Mouse (Mus musculus): ENCODE measurements around the gene Sox5. TPM values are rescaled to one million over a fixed set of nuclear protein-coding genes. Genes with fewer than 3 reads are reported as not detected.

Sox5 gene
- polyA plus RNA-seq, 1 experiment from 2014 or later = 27.0 TPM

DNA sequence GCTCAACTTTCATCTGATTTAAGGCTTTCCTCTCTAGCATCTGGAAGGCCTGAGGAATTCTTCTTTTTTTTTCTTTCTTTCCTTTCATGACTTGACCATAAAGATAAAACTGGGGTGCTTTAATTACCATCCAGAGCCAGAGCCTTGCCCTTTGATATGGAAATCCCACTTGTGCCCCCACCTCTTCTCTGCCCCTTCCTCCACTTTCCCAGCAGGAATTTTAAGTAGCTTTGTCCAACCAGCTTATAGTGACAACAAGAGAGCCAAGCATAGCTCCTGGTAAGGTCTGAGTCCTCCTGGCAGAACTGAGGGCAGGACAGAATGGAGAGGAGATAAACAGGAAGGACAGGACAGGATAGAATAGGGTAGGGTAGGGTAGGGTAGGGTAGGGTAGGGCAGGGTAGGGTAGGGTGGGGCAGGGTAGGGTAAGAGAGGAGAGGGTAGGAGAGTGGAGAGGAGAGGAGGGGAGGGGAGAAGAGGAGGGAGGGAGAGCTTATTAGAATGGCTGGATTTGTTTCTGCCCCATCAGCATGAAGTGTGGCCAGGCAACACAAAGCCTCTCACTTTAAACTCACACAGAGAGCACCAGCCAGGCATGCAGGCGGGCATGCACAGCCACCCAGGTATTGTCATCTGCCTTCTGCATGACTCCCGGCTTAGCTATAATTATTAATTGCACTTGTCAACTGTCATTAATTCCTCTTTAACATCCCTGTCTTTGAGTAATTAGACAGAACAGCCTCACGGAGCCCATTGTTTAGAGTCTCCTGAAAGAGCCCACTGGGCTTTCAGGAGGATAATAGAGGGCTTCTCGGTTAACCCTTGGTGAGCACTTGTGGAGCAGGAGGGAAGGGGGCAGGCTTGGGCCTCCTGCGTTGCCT lies 300.9 kb downstream of the Sox5 start:
- Histone ChIP-seq H3K4me3 (replicated peaks; ENCODE audit: low read length) (no peak overlapping the region), H3K27me3 (ENCODE audit: control insufficient read depth, insufficient read depth, low read length) (0 out of 2 replicates have a peak, but pooled peaks cover 6% of the 10 kb centered on the region), H3K4me2 (replicated peaks) (0 out of 2 replicates have a peak overlapping the region, but pooled peaks have one; percentile 4), H3K36me3 (replicated peaks; ENCODE audit: control insufficient read depth, insufficient read depth) (no peaks in the 10 kb centered on the region), H3K4me1 (replicated peaks; ENCODE audit: control insufficient read depth, insufficient read depth, low read length) (peaks cover 16% of the 10 kb centered on the region; the same call in 1 of the 2 replicates), H3K9me3 (ENCODE audit: control insufficient read depth, low read length) (no peaks in the 10 kb centered on the region), H3K27ac (0 out of 2 replicates have a peak overlapping the region, but pooled peaks have one; percentile 0), H3K9ac (no peak overlapping the region)
- WGBS = 8% methylated on average over 5 of the region's 5 CpGs
- DNase-seq (ENCODE audit: low spot score) (peak; percentile 38), ATAC-seq (ENCODE audit: low FRiP score) (peak; percentile 86)

DNA sequence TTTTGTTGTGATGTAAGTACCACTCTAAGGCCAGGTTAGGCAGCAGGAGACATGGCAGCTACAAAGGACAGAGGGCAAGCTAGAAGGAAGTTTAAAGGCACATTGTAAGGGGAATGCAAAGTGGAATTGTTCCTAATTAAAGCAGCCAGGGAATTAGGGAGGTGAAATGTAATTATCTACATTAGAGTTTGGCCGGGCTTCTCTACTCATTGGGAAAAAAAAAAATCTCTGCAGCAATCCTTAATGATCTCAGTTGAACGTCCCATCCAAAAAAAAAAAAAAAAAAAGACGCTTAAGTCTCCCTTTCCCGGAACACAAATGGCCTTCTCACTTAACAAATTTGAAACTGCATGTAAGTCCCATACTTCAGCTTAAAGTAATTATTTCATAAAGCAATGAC lies 301.9 kb downstream of the Sox5 start:
- Histone ChIP-seq H3K9ac (no peak overlapping the region), H3K4me2 (replicated peaks) (no peak overlapping the region), H3K27ac (no peak overlapping the region), H3K4me3 (replicated peaks; ENCODE audit: low read length) (no peak overlapping the region), H3K36me3 (replicated peaks; ENCODE audit: control insufficient read depth, insufficient read depth) (no peaks in the 10 kb centered on the region), H3K27me3 (ENCODE audit: control insufficient read depth, insufficient read depth, low read length) (0 out of 2 replicates have a peak, but pooled peaks cover 6% of the 10 kb centered on the region), H3K4me1 (replicated peaks; ENCODE audit: control insufficient read depth, insufficient read depth, low read length) (peaks cover 16% of the 10 kb centered on the region; the same call in 1 of the 2 replicates), H3K9me3 (ENCODE audit: control insufficient read depth, low read length) (no peaks in the 10 kb centered on the region)
- no peak for DNase-seq (ENCODE audit: low spot score)
- 33% methylated on average over 4 of the region's 4 CpGs for WGBS
- no peak for ATAC-seq (ENCODE audit: low FRiP score)

DNA sequence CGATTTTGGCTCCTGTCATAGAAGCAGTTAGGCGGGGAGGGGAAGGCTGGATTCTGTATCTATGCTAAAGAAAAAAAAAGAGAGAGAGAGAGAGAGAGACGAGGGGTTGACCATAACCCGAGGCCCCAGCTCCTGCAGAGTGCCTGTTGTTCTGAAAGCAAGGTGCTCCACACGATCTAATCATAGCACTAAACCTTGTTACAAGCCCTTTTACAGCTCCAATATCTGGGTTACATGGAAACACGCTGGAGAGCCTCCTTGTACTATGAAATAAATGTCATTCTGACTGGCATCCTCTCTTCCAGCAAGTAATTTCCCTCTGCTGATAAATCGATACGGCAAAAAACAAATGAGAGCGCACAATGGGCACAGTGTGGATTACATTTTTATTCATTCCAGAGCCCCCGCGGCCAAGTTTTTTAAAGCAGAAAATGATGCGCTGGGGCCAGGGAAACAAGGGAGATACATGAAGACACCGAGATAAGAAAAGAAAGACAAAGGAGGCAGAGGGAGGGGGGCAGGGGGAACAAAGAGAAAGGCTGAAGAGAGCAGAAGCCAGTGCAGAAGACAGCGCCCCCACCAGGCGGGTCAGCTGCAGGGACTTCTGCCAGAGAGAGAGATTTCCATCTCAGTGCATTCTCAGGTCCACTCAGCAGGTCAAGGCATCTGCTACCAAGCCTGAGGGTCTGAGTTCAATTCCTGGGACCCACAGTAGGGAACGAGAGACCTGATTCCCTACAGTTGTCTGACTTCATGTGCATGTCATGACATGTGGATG lies 304.3 kb downstream of the Sox5 start:
- no peaks in the 10 kb centered on the region for H3K27me3 ChIP-seq (ENCODE audit: control insufficient read depth, insufficient read depth, low read length)
- DNase-seq (ENCODE audit: low spot score) = no peak
- H3K27ac ChIP-seq = peak overlapping the region; percentile 18; the same call in 1 of the 2 replicates
- no peak for ATAC-seq (ENCODE audit: low FRiP score)
- H3K36me3 ChIP-seq (replicated peaks; ENCODE audit: control insufficient read depth, insufficient read depth) = no peaks in the 10 kb centered on the region
- WGBS = 52% methylated on average over 16 of the region's 16 CpGs
- no peak overlapping the region for H3K4me3 ChIP-seq (replicated peaks; ENCODE audit: low read length)
- peaks cover 16% of the 10 kb centered on the region; the same call in 1 of the 2 replicates for H3K4me1 ChIP-seq (replicated peaks; ENCODE audit: control insufficient read depth, insufficient read depth, low read length)
- H3K4me2 ChIP-seq (replicated peaks) = no peak overlapping the region
- no peak overlapping the region for H3K9ac ChIP-seq
- no peaks in the 10 kb centered on the region for H3K9me3 ChIP-seq (ENCODE audit: control insufficient read depth, low read length)

DNA sequence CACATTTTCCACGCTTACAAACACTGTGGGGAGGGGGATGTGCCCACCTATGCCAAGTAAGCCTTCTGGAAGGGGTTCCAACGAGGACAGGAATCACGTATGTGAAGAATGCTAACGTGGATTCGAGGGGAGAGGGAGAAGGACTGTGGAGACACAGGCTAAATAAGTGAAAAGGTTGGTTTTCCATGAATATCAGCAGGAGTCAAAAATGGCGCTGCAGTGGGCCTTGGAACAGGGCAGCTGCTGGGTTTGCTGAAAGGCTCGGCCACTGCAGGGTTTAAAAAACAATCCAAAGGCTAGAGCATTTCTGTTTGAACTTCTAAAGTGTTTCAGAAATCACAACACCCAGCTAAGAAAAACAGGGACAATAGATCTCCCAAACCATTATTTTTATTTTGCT lies 308.3 kb downstream of the Sox5 start:
- Histone ChIP-seq H3K4me3 (replicated peaks; ENCODE audit: low read length) (no peak overlapping the region), H3K4me1 (replicated peaks; ENCODE audit: control insufficient read depth, insufficient read depth, low read length) (no peaks in the 10 kb centered on the region), H3K36me3 (replicated peaks; ENCODE audit: control insufficient read depth, insufficient read depth) (no peaks in the 10 kb centered on the region), H3K4me2 (replicated peaks) (no peak overlapping the region), H3K9me3 (ENCODE audit: control insufficient read depth, low read length) (no peaks in the 10 kb centered on the region), H3K9ac (no peak overlapping the region), H3K27me3 (ENCODE audit: control insufficient read depth, insufficient read depth, low read length) (no peaks in the 10 kb centered on the region), H3K27ac (no peak overlapping the region)
- ATAC-seq (ENCODE audit: low FRiP score) (no peak), DNase-seq (ENCODE audit: low spot score) (no peak)
- WGBS = 74% methylated on average over 7 of the region's 7 CpGs

DNA sequence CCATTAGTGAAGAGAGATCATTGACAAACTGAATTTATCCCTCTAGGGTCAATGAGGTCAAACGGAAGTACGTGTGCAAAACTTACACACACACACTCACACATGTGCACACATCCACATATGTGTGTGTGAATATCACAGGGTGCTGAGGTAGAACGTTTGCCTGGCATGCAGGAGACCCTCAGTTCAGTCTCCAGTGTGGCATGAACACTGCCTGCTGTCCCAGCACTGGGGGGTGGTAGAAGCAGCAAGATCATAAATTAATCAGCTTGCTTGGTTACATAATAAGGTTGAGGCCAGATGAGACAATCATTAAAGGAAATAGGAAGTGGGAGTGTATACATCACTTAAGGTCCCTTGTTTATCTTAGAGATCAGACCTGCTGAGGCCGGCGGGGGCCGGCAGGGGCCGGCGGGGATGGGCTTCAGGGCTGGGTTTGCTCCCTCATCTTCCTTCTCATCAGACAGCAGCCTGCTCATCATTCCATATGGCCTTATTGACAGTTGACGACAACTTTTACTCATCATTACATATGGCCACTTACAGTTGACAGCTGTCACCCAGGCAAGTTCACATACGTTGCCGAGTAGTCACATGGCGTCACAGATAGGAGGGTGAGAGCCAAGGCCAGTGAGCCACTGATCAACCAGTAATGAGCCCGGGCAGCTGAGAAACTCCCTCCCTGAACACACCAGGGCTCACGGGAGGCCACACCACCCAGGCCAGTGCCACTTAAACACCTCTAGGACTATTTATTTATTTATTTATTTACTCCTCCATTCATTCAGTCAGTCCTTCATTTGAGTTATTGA lies 309.5 kb downstream of the Sox5 start:
- DNase-seq (ENCODE audit: low spot score) (no peak), ATAC-seq (ENCODE audit: low FRiP score) (peak; percentile 51; the same call in 1 of the 2 replicates)
- H3K4me3 ChIP-seq (replicated peaks; ENCODE audit: low read length) = no peak overlapping the region
- H3K4me2 ChIP-seq (replicated peaks) = no peak overlapping the region
- H3K9ac ChIP-seq = no peak overlapping the region
- H3K27ac ChIP-seq = no peak overlapping the region
- H3K36me3 ChIP-seq (replicated peaks; ENCODE audit: control insufficient read depth, insufficient read depth) = no peaks in the 10 kb centered on the region
- WGBS = 68% methylated on average over 14 of the region's 14 CpGs
- H3K9me3 ChIP-seq (ENCODE audit: control insufficient read depth, low read length) = no peaks in the 10 kb centered on the region
- H3K4me1 ChIP-seq (replicated peaks; ENCODE audit: control insufficient read depth, insufficient read depth, low read length) = no peaks in the 10 kb centered on the region
- no peaks in the 10 kb centered on the region for H3K27me3 ChIP-seq (ENCODE audit: control insufficient read depth, insufficient read depth, low read length)

DNA sequence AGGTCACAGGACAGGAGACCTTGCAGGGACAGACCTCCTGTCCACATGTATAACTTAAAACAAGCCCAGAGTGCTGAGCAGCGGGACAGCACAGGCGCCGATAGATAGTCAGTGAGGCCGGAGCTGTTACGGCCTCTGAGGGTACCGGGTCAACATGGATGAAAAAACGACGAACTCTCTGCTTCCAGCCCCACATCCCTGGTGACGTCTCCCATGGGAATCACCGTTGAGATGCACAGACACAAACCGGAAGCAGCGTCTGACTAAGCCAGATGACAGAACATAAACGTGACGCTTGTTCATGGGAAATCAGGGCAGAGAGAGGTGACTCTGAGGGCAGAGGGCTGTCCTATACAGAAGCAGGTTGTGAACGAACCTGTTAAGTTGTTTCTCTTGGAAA lies 315.1 kb downstream of the Sox5 start:
- no peaks in the 10 kb centered on the region for H3K36me3 ChIP-seq (replicated peaks; ENCODE audit: control insufficient read depth, insufficient read depth)
- H3K9me3 ChIP-seq (ENCODE audit: control insufficient read depth, low read length) = no peaks in the 10 kb centered on the region
- no peak overlapping the region for H3K27ac ChIP-seq
- ATAC-seq (ENCODE audit: low FRiP score) (no peak), DNase-seq (ENCODE audit: low spot score) (no peak)
- H3K4me3 ChIP-seq (replicated peaks; ENCODE audit: low read length) = no peak overlapping the region
- no peak overlapping the region for H3K9ac ChIP-seq
- no peaks in the 10 kb centered on the region for H3K4me1 ChIP-seq (replicated peaks; ENCODE audit: control insufficient read depth, insufficient read depth, low read length)
- H3K27me3 ChIP-seq (ENCODE audit: control insufficient read depth, insufficient read depth, low read length) = no peaks in the 10 kb centered on the region
- no peak overlapping the region for H3K4me2 ChIP-seq (replicated peaks)
- WGBS = 60% methylated on average over 15 of the region's 15 CpGs

DNA sequence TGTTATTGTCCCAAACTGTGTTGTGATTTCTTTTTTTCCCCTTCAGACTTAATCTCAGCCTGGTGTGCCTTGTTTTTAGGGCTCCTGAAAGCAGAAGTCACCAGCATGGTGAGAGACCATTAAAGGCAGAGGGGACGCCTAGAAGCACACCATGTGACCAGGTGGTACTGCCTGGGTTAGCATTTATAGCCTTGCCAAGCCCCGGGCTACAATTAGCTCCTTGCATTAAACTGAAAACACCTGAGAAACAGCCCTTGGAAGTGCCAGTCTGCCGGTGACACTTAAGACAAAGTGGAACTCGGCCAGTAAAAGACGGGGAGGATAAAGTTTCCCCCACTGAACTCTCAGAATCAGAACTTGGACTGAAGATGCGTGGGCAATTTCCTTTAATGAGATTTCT lies 318.1 kb downstream of the Sox5 start:
- no peaks in the 10 kb centered on the region for H3K27me3 ChIP-seq (ENCODE audit: control insufficient read depth, insufficient read depth, low read length)
- H3K4me2 ChIP-seq (replicated peaks) = no peak overlapping the region
- WGBS = 85% methylated on average over 6 of the region's 6 CpGs
- H3K27ac ChIP-seq = no peak overlapping the region
- no peaks in the 10 kb centered on the region for H3K36me3 ChIP-seq (replicated peaks; ENCODE audit: control insufficient read depth, insufficient read depth)
- DNase-seq (ENCODE audit: low spot score) (no peak), ATAC-seq (ENCODE audit: low FRiP score) (no peak)
- no peaks in the 10 kb centered on the region for H3K9me3 ChIP-seq (ENCODE audit: control insufficient read depth, low read length)
- H3K9ac ChIP-seq = no peak overlapping the region
- H3K4me1 ChIP-seq (replicated peaks; ENCODE audit: control insufficient read depth, insufficient read depth, low read length) = no peaks in the 10 kb centered on the region
- H3K4me3 ChIP-seq (replicated peaks; ENCODE audit: low read length) = no peak overlapping the region

DNA sequence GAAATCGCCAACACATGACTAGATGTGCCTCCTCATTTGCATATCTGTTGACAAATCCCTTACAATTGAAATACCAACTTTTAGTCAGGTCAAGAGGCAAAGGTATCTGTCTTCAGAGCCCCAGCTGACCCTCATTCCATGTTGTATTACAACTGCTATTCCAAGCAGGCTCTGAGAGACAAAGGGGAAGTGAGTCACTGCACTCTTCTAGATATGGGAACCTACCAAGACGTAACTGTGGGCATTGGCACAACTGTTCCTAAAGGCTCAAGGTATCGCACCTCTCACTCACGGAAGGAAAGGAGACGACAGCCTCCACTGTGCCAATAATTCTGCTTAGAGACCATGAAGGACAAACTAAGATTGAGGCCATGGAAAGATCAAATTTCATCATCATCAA lies 318.5 kb downstream of the Sox5 start:
- no peak for ATAC-seq (ENCODE audit: low FRiP score)
- Histone ChIP-seq H3K9me3 (ENCODE audit: control insufficient read depth, low read length) (no peaks in the 10 kb centered on the region), H3K4me3 (replicated peaks; ENCODE audit: low read length) (no peak overlapping the region)

More for the DNA sequence above, 318.5 kb downstream of the Sox5 start:
- H3K4me2 ChIP-seq (replicated peaks) = no peak overlapping the region
- H3K9ac ChIP-seq = no peak overlapping the region
- 95% methylated on average over 5 of the region's 5 CpGs for WGBS
- H3K27me3 ChIP-seq (ENCODE audit: control insufficient read depth, insufficient read depth, low read length) = no peaks in the 10 kb centered on the region
- no peak for DNase-seq (ENCODE audit: low spot score)
- no peak overlapping the region for H3K27ac ChIP-seq
- H3K36me3 ChIP-seq (replicated peaks; ENCODE audit: control insufficient read depth, insufficient read depth) = no peaks in the 10 kb centered on the region
- no peaks in the 10 kb centered on the region for H3K4me1 ChIP-seq (replicated peaks; ENCODE audit: control insufficient read depth, insufficient read depth, low read length)
